Comparison of ENCODE assay signal across 23 mouse cellular contexts in genomic region chr12:84745700-84746099, GRCm38 (mm10). TPM values are rescaled to one million over a fixed set of nuclear protein-coding genes. Genes with fewer than 3 reads are reported as not detected.
A peak's percentile ranks its signal among the peaks of the same experiment; 100 is the strongest.
DNase-seq lines count a peak whose midpoint lies in the region; ATAC-seq lines count a peak whose summit lies in the region.
"Had no signal": no experiment of that assay in that cellular context is flagged by ENCODE, and none has a peak within 500 bp of the region (broad histone marks: within the 10 kb centered on the region; RNA-seq: fewer than 3 reads in every experiment).

No protein-coding gene starts in this region.

- no peak overlapping the region for H3K27ac ChIP-seq in heart, embryonic 12.5 days (ENCODE audit: poor library complexity, severe bottlenecking)
- no peak overlapping the region for H3K27ac ChIP-seq in midbrain, embryonic 11.5 days (ENCODE audit: low read depth, low read length)
- H3K27ac ChIP-seq in midbrain, embryonic 10.5 days (replicated peaks): no peak overlapping the region
- H3K27ac ChIP-seq: embryonic facial prominence, embryonic 10.5 days; embryonic facial prominence, embryonic 12.5 days; forebrain, embryonic 13.5 days; forebrain, embryonic 15.5 days had no signal

- H3K36me3 ChIP-seq in heart, embryonic 12.5 days: no peaks in the 10 kb centered on the region
- no peaks in the 10 kb centered on the region for H3K36me3 ChIP-seq in midbrain, embryonic 11.5 days (ENCODE audit: control insufficient read depth, insufficient read depth, low read length)
- H3K36me3 ChIP-seq in midbrain, embryonic 10.5 days: no peaks in the 10 kb centered on the region
- H3K36me3 ChIP-seq: embryonic facial prominence, embryonic 10.5 days; embryonic facial prominence, embryonic 12.5 days; forebrain, embryonic 15.5 days had no signal

- peaks cover 4% of the 10 kb centered on the region for H3K27me3 ChIP-seq in heart, embryonic 12.5 days (replicated peaks)
- no peaks in the 10 kb centered on the region for H3K27me3 ChIP-seq in midbrain, embryonic 11.5 days (ENCODE audit: control insufficient read depth, insufficient read depth, low read length)
- no peaks in the 10 kb centered on the region for H3K27me3 ChIP-seq in midbrain, embryonic 10.5 days (ENCODE audit: low read depth, poor library complexity, severe bottlenecking)
- H3K27me3 ChIP-seq: embryonic facial prominence, embryonic 12.5 days; forebrain, embryonic 13.5 days; forebrain, embryonic 15.5 days had no signal

- intact Hi-C loops in heart, postnatal 10 days (cut with DNase I): loop anchor here (2.0 kb wide), 1 partner anchor 13 kb away; no protein-coding TSS in a partner anchor

- H3K9ac ChIP-seq in heart, embryonic 12.5 days: no peak overlapping the region
- H3K9ac ChIP-seq in midbrain, embryonic 11.5 days (ENCODE audit: low read length): no peak overlapping the region
- H3K9ac ChIP-seq: embryonic facial prominence, embryonic 12.5 days; forebrain, embryonic 13.5 days; forebrain, embryonic 15.5 days; forebrain, postnatal 0 days had no signal

- no peak for DNase-seq in heart, postnatal 10 days
- peak; percentile 75 for DNase-seq in midbrain, embryonic 11.5 days (ENCODE audit: low spot score, missing footprints)
- no peak for DNase-seq in midbrain, embryonic 10.5 days (ENCODE audit: low spot score)
- DNase-seq: adrenal gland, adult 8-10 months; adrenal gland, postnatal 14 days; adrenal gland, postnatal 36 days; cerebellum, adult 11-12 months; cerebellum, adult 2 months; cerebellum, adult 9-10 months; cerebellum, postnatal 10 days; cerebellum, postnatal 25 days; forebrain, postnatal 0 days had no signal

- H3K4me3 ChIP-seq in heart, embryonic 12.5 days: no peak overlapping the region
- no peak overlapping the region for H3K4me3 ChIP-seq in midbrain, embryonic 11.5 days (ENCODE audit: low read depth, low read length)
- no peak overlapping the region for H3K4me3 ChIP-seq in midbrain, embryonic 10.5 days
- H3K4me3 ChIP-seq: embryonic facial prominence, embryonic 10.5 days; embryonic facial prominence, embryonic 12.5 days; forebrain, embryonic 13.5 days; forebrain, embryonic 15.5 days had no signal

- ATAC-seq in heart, embryonic 12.5 days (ENCODE audit: insufficient number of reproducible peaks, low FRiP score): no peak
- no peak for ATAC-seq in midbrain, embryonic 11.5 days (ENCODE audit: low FRiP score)
- ATAC-seq in megakaryocyte, adult 5-6 weeks (ENCODE audit: poor library complexity, severe bottlenecking): no peak
- ATAC-seq: activated CD4-positive, CD25-positive, alpha-beta regulatory T cell, adult 4 months; forebrain, embryonic 13.5 days; forebrain, embryonic 15.5 days; forebrain, postnatal 0 days; Patski had no signal

- H3K4me1 ChIP-seq in heart, embryonic 12.5 days (replicated peaks): 0 out of 2 replicates have a peak, but pooled peaks cover 10% of the 10 kb centered on the region
- H3K4me1 ChIP-seq in midbrain, embryonic 11.5 days (ENCODE audit: control insufficient read depth, insufficient read depth, low read length): no peaks in the 10 kb centered on the region
- peaks cover 19% of the 10 kb centered on the region for H3K4me1 ChIP-seq in midbrain, embryonic 10.5 days
- H3K4me1 ChIP-seq: embryonic facial prominence, embryonic 10.5 days; embryonic facial prominence, embryonic 12.5 days; forebrain, embryonic 13.5 days; forebrain, embryonic 15.5 days had no signal

- H3K4me2 ChIP-seq in heart, embryonic 12.5 days: 0 out of 2 replicates have a peak overlapping the region, but pooled peaks have one; percentile 15
- no peak overlapping the region for H3K4me2 ChIP-seq in midbrain, embryonic 11.5 days
- H3K4me2 ChIP-seq: embryonic facial prominence, embryonic 12.5 days; forebrain, embryonic 13.5 days; forebrain, embryonic 15.5 days had no signal

- 44% methylated on average over 4 of the region's 4 CpGs for WGBS in heart, embryonic 12.5 days
- 55% methylated on average over 4 of the region's 4 CpGs for WGBS in midbrain, embryonic 11.5 days
- 61% methylated on average over 4 of the region's 4 CpGs for WGBS in midbrain, embryonic 10.5 days

- no peaks in the 10 kb centered on the region for H3K9me3 ChIP-seq in heart, embryonic 12.5 days (replicated peaks)
- no peaks in the 10 kb centered on the region for H3K9me3 ChIP-seq in midbrain, embryonic 11.5 days (ENCODE audit: control insufficient read depth, low read length)
- H3K9me3 ChIP-seq in midbrain, embryonic 10.5 days (replicated peaks): no peaks in the 10 kb centered on the region
- H3K9me3 ChIP-seq: embryonic facial prominence, embryonic 10.5 days; embryonic facial prominence, embryonic 12.5 days; forebrain, embryonic 13.5 days; forebrain, embryonic 15.5 days had no signal

RNA-seq across cellular contexts. Expression of gene Npc2, which starts 27.3 kb away (rescaled TPM):
- polyA plus RNA-seq in heart, embryonic 12.5 days (2016; fragmentation: Nextera tagmentation; extraction: Ambion mirVana): 55.0 and 56.5 TPM in 2 replicates
- total RNA-seq in heart, postnatal 10 days (2021): 10 to 100 TPM; 38.8 to 41.4 TPM
- 97.2 and 102 TPM in 2 replicates for polyA plus RNA-seq in midbrain, embryonic 11.5 days (2014; fragmentation: Nextera tagmentation; extraction: Ambion mirVana)
- polyA plus RNA-seq in midbrain, embryonic 10.5 days (2016; fragmentation: Nextera tagmentation; extraction: Ambion mirVana): 82.7 and 93.0 TPM in 2 replicates
- total RNA-seq in megakaryocyte, adult 5-6 weeks (2015): 269 and 281 TPM in 2 replicates
- 190 and 192 TPM in 2 replicates for total RNA-seq in megakaryocyte, adult 5-6 weeks (2017)

RNA-seq across cellular contexts. Expression of gene Isca2, which starts 27.4 kb away (rescaled TPM):
- polyA plus RNA-seq in heart, embryonic 12.5 days (2016; fragmentation: Nextera tagmentation; extraction: Ambion mirVana): 127 and 137 TPM in 2 replicates
- total RNA-seq in heart, postnatal 10 days (2021): 10 to 100 TPM; 71.1 to 76.2 TPM
- polyA plus RNA-seq in midbrain, embryonic 11.5 days (2014; fragmentation: Nextera tagmentation; extraction: Ambion mirVana): 162 and 171 TPM in 2 replicates
- 162 and 190 TPM in 2 replicates for polyA plus RNA-seq in midbrain, embryonic 10.5 days (2016; fragmentation: Nextera tagmentation; extraction: Ambion mirVana)
- 88.9 and 93.6 TPM in 2 replicates for total RNA-seq in megakaryocyte, adult 5-6 weeks (2015)
- total RNA-seq in megakaryocyte, adult 5-6 weeks (2017): 43.9 and 45.8 TPM in 2 replicates

RNA-seq across cellular contexts. Expression of gene Syndig1l, which starts 47.1 kb away (rescaled TPM):
- polyA plus RNA-seq in heart, embryonic 12.5 days (2016; fragmentation: Nextera tagmentation; extraction: Ambion mirVana): not detected in 2 replicates
- not detected for total RNA-seq in heart, postnatal 10 days (2021)
- 0.22 and 0.37 TPM in 2 replicates for polyA plus RNA-seq in midbrain, embryonic 11.5 days (2014; fragmentation: Nextera tagmentation; extraction: Ambion mirVana)
- polyA plus RNA-seq in midbrain, embryonic 10.5 days (2016; fragmentation: Nextera tagmentation; extraction: Ambion mirVana): 0.10 and 0.15 TPM in 2 replicates
- total RNA-seq in megakaryocyte, adult 5-6 weeks (2015): not detected in 2 replicates
- not detected in 2 replicates for total RNA-seq in megakaryocyte, adult 5-6 weeks (2017)
- total RNA-seq: adrenal gland, adult 18-20 months; adrenal gland, adult 8-10 months; adrenal gland, postnatal 14 days; adrenal gland, postnatal 36 days; MEL had no signal
- polyA plus RNA-seq: activated CD4-positive, CD25-positive, alpha-beta regulatory T cell, adult 4 months; C2C12; embryonic facial prominence, embryonic 10.5 days; Patski had no signal
